Mouse (Mus musculus) hindbrain, embryonic 12.5 days (tissue): Measurements from ENCODE around the gene Mast3. TPM values are rescaled to one million over a fixed set of nuclear protein-coding genes. Genes with fewer than 3 reads are reported as not detected.
A peak's percentile ranks its signal among the peaks of the same experiment; 100 is the strongest.

ENCODE experiments used
- ATAC-seq: fragments of 200-750 bp; cut with Nextera tagmentation; 2 replicates; pipeline ENCODE4 v1.8.0; 2017; ENCODE audit warnings: moderate TSS enrichment; ENCODE audit not compliant: low FRiP score
- H3K27ac ChIP-seq: fragments of 300-500 bp; sonication (generic); 2 replicates; pipeline ENCODE4 v1.5.1; 2016; ENCODE audit warnings: mild to moderate bottlenecking
- H3K27me3 ChIP-seq: fragments of 300-500 bp; sonication (generic); 2 replicates; pipeline ENCODE4 v1.6.1; 2016; ENCODE audit warnings: mild to moderate bottlenecking
- H3K36me3 ChIP-seq: fragments of 300-500 bp; sonication (generic); 2 replicates; pipeline ENCODE4 v1.6.1; 2016; ENCODE audit warnings: mild to moderate bottlenecking
- H3K4me1 ChIP-seq: fragments of 300-500 bp; sonication (generic); 2 replicates; pipeline ENCODE4 v1.6.1; 2016
- H3K4me2 ChIP-seq: fragments of 300-500 bp; sonication (generic); replicated peaks from 2 replicates; pipeline ENCODE4 v1.6.1; 2016; ENCODE audit warnings: mild to moderate bottlenecking
- H3K4me3 ChIP-seq: fragments of 300-500 bp; sonication (generic); 2 replicates; pipeline ENCODE4 v1.5.1; 2016; ENCODE audit warnings: mild to moderate bottlenecking
- H3K9ac ChIP-seq: fragments of 300-500 bp; sonication (generic); 2 replicates; pipeline ENCODE4 v1.6.1; 2016; ENCODE audit warnings: mild to moderate bottlenecking, moderate library complexity
- H3K9me3 ChIP-seq: fragments of 300-500 bp; sonication (generic); replicated peaks from 2 replicates; pipeline ENCODE4 v1.6.1; 2016; ENCODE audit warnings: mild to moderate bottlenecking
- WGBS: fragments of 180-500 bp; shearing (Covaris S2); methylation state at CpG from one replicate; pipeline ENCODE4 v1.1.7; 2016; 5-methylcytosine and 5-hydroxymethylcytosine counted together
- polyA plus RNA-seq: library from polyadenylated mRNA; unstranded; fragments of >200 nt; fragmentation: Nextera tagmentation; extraction: Ambion mirVana; gene quantifications from 2 replicates; pipeline ENCODE4 v1.2.1, GENCODE M21; 2016

Gene Mast3
- polyA plus RNA-seq, 1 experiment from 2014 or later = 17.7 TPM

DNA sequence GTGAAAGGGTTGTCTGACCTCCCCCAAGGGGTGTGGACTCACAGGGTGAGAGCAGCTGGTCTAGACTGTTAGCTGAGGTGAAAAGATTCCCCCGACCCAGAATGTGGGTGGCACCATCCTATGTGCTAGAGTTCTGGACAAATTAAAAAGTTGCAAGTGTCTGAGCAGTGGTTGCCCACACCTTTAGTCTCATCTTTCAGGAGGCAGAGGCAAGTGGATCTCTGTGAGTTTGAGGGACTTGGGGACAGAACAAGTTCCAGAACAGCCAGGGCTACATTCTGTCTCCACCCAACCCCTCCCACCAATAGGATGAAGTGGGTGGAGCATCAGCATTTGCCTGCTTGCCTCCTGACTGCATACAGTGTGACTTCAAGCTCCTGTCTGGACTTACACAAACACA lies 42.7 kb downstream of the Mast3 start:
- Histone ChIP-seq H3K4me1 (peaks cover 51% of the 10 kb centered on the region), H3K9me3 (no peaks in the 10 kb centered on the region), H3K4me2 (no peak overlapping the region), H3K27me3 (peaks cover 17% of the 10 kb centered on the region; the same call in 1 of the 2 replicates), H3K4me3 (no peak overlapping the region), H3K36me3 (peaks cover 17% of the 10 kb centered on the region), H3K9ac (no peak overlapping the region), H3K27ac (no peak overlapping the region)
- WGBS = 83% methylated on average over 1 of the region's 1 CpGs
- no peak for ATAC-seq

DNA sequence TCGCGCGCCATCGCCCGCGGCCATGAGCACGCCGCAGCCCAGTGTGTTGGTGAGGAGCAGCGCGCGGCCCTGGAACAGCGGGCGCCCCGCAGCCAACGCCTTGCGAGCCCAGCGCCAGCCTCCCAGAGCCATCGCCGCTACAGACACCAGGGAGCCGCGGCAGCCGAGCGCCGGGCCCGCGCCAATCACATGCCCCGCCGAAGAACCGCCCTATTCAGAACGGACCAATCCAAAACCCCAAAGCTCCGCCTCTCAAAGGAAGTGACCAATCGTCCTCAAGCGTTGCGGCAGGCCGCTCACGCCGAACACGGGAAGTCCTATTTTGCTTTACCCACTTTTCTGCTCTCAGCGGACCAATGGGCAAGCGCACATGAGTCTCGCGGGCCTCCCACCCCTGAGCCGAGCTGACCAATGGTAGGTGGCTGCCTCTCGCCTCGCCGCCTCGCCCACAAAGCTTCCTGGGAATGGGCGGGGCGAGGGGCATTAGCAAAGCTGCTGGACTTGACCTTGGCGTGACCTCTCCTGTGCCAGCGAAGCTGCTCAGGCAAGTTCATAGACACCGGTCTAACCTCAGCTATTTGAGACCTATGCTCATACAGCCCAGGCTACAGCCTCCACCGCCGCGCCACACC lies 44.0 kb downstream of the Mast3 start, which contains the start of gene Mpv17l2:
Mpv17l2 (minus strand) TSS at position 172 of the 632 bp plus-strand sequence.
- Histone ChIP-seq H3K9me3 (no peaks in the 10 kb centered on the region), H3K27me3 (0 out of 2 replicates have a peak, but pooled peaks cover 8% of the 10 kb centered on the region), H3K36me3 (peaks cover 27% of the 10 kb centered on the region), H3K4me1 (peaks cover 45% of the 10 kb centered on the region), H3K4me2 (peak within 1 kb of the TSS; percentile 96), H3K4me3 (peak within 1 kb of the TSS; percentile 63), H3K27ac (peak within 1 kb of the TSS; percentile 82), H3K9ac (peak within 1 kb of the TSS; percentile 77)
- under 1% methylated on average over 54 of the region's 55 CpGs for WGBS
- peak; percentile 96 for ATAC-seq

DNA sequence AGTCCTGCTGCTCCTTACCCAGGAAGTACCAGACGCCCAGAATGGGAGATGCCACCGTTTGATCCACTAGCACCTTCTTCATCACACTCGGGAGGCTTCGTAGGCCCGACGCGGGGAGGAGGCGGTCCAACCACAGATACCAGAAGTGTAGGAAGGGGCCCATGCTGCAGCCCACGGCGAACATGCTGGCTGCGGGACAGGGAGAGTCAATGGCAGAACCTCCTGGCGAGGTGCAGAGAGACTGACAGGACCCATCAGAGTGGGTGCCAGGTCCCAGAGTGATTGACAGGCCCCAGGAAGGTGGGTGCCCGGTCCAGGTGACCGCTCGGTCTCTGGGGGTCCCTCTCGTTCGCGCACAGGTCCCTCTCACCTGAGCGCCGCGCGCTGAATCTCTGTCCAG lies 44.5 kb downstream of the Mast3 start:
- Histone ChIP-seq H3K27me3 (0 out of 2 replicates have a peak, but pooled peaks cover 5% of the 10 kb centered on the region), H3K9ac (peak overlapping the region; percentile 77), H3K9me3 (no peaks in the 10 kb centered on the region), H3K4me1 (peaks cover 45% of the 10 kb centered on the region), H3K27ac (peak overlapping the region; percentile 82), H3K4me3 (peak overlapping the region; percentile 63), H3K4me2 (peak overlapping the region; percentile 96), H3K36me3 (peaks cover 27% of the 10 kb centered on the region)
- 2% methylated on average over 21 of the region's 22 CpGs for WGBS
- ATAC-seq = peak; percentile 24

DNA sequence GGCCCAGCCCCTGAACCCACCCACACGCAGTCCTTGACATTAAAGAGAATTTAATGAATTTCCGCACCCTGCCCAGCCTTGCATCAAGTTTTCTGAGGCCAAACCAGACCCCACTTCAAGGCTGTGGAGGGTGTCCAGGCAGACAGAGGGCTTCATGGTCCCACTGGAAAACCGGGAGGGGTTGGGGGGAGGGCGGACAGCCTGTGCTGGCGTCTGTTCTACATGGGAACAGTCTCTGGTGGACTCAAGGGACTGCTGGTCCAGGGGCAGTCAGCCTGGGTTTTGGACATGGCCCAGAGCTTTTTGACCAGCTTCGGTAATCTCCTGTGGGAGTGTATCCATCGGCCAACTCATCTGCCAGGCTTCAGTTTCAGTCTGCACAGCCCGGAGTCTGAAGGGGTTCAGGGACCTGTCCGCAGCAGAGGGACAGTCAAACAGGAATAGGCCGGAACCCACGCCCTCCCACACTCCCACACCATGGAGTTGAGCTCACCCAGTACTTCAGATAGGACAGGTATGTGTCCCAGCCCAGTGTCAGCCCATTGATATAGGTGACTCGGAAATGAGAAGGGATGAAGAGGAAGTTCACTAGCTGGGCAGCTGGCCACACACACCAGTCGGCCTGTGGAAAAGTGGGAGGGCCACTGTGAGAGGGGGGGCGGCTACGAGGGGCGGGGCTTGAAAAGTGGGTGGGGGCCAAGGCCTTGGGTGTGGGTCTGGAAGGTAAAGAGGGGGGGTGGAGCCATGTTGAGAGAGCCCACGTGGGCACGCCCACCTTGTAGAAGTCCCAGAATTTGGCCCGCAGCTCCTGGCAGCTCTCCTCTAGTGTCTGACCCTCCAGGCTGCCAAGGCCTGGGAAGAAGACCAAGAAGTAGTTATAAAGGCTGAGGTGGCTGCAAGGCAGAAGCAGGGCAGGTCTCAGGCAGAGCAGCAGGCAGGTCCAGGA lies 46.0 kb downstream of the Mast3 start:
- no peak overlapping the region for H3K4me2 ChIP-seq
- H3K9ac ChIP-seq = 0 out of 2 replicates have a peak overlapping the region, but pooled peaks have one; percentile 18
- H3K4me1 ChIP-seq = peaks cover 51% of the 10 kb centered on the region
- no peaks in the 10 kb centered on the region for H3K27me3 ChIP-seq
- peak overlapping the region; percentile 23; the same call in 1 of the 2 replicates for H3K27ac ChIP-seq
- ATAC-seq = no peak
- no peak overlapping the region for H3K4me3 ChIP-seq
- H3K9me3 ChIP-seq = no peaks in the 10 kb centered on the region
- WGBS = 71% methylated on average over 19 of the region's 19 CpGs
- peaks cover 27% of the 10 kb centered on the region for H3K36me3 ChIP-seq

DNA sequence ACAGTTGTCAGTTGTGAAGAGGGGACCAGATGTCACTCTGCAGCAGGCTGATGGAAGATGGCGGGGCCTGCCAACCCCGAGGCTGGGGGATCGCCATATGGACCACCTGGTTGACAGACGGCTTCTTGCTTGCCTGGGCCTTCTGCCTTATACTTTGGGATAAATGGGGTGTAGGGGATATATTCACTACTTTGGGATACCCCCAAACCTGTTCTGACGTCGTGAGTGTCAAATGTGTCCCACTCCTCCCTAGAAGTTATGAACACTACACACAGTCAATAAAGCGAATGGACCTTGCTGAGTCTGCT lies 46.6 kb downstream of the Mast3 start:
- H3K4me2 ChIP-seq = no peak overlapping the region

DNA sequence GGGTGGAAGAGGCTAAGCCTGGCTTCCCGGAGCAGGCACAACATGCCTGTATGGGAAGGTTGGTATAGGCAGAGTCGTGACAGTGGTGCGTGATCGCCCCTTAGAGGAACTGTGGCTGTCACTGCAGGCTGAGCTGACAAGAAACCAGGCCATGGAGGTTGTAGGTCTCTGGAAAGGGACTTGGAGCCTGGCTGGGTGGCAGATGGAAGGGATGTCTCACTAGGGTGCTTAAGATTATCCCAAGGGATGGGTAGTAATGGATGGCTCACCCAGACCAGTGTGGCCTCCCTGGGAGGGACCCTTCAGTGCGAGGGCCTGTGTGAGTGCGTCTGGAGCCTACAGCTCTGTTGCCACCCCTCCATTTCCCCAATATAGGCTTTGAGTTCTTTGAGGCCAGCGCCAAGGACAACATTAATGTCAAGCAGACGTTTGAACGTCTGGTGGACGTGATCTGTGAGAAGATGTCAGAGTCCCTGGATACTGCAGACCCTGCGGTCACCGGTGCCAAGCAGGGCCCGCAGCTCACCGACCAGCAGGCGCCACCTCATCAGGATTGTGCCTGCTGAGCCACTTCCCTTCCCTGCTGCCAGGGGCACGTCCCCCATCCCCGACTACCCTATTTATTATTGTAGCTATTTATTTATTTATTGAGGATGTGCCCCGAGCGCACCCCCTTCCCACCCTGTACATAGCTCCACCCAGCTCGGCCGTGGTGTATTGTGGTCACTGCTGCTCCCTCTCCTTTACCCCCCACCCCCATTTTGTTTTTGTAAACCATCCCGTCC lies 47.1 kb downstream of the Mast3 start:
- peaks cover 55% of the 10 kb centered on the region for H3K4me1 ChIP-seq
- H3K9ac ChIP-seq = 0 out of 2 replicates have a peak overlapping the region, but pooled peaks have one; percentile 38
- WGBS = 64% methylated on average over 22 of the region's 22 CpGs
- no peak overlapping the region for H3K4me3 ChIP-seq
- ATAC-seq = no peak
- H3K4me2 ChIP-seq = no peak overlapping the region
- peak overlapping the region; percentile 24; the same call in 1 of the 2 replicates for H3K27ac ChIP-seq
- H3K27me3 ChIP-seq = no peaks in the 10 kb centered on the region
- no peaks in the 10 kb centered on the region for H3K9me3 ChIP-seq
- peaks cover 24% of the 10 kb centered on the region for H3K36me3 ChIP-seq

More for the DNA sequence above, 46.6 kb downstream of the Mast3 start:
- Histone ChIP-seq H3K36me3 (peaks cover 24% of the 10 kb centered on the region), H3K9me3 (no peaks in the 10 kb centered on the region), H3K9ac (no peak overlapping the region), H3K4me1 (peaks cover 51% of the 10 kb centered on the region), H3K27me3 (no peaks in the 10 kb centered on the region), H3K4me3 (no peak overlapping the region), H3K27ac (peak overlapping the region; percentile 24; the same call in 1 of the 2 replicates)
- ATAC-seq = no peak
- 75% methylated on average over 7 of the region's 7 CpGs for WGBS

DNA sequence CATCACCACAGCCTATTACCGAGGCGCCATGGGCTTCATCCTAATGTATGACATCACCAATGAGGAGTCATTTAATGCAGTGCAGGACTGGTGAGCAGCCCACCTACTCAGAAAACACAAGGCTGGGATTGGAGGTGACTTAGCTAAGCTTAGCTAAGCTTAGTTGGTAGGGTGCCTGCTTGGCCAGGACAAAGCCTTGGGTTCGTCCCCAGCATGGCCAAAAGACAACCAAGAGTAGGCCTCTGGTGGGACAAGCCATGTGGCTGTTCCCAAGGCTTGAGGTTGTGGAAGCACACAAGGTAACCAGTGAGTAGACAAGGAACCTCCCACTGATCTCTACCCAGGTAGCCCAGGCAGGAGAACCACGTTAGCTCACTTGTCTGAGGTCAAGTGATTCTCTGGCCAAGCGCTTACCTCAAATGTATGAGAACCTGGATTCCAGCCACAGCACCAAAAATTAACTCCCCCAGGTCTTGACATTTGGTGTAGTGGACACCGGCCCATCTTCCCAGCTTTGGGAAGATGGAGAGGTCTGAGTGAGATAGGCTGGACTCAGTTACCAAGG lies 48.3 kb downstream of the Mast3 start:
- 89% methylated on average over 6 of the region's 6 CpGs for WGBS
- Histone ChIP-seq H3K4me3 (no peak overlapping the region), H3K4me2 (no peak overlapping the region), H3K9me3 (no peaks in the 10 kb centered on the region), H3K36me3 (peaks cover 24% of the 10 kb centered on the region), H3K4me1 (peaks cover 54% of the 10 kb centered on the region), H3K27ac (no peak overlapping the region), H3K9ac (0 out of 2 replicates have a peak overlapping the region, but pooled peaks have one; percentile 84), H3K27me3 (no peaks in the 10 kb centered on the region)
- no peak for ATAC-seq

DNA sequence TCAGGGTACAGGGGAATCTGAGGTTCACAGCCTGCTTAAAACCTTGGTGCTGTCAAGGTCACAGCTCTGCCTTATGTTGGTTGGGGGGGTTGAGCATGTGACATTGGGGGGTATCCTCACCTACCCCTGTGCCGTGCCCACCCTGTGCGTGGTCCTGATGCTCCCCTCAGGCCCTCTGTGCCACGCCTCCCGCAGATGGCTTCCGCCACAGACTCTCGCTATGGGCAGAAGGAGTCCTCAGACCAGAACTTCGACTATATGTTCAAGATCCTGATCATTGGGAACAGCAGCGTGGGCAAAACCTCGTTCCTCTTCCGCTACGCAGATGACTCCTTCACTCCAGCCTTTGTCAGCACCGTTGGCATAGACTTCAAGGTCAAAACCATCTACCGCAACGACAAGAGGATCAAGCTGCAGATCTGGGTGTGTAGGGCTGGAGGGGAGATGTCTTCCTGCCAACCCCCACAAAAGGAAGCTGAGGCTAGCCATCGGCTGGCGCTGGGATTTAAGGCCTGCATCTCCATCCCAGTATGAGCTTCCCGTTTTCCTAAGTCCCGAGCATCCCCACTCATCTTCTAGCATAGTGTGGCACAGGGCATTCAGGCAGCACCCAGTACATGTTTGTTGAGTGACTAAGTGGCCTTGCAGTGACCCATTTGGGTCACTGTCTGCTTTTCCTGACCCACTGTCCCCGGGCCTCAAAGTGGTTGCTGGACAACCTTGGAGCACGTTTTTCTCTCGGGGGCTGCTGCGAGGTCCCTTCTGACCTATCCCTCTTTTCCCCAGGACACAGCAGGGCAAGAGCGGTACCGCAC lies 49.0 kb downstream of the Mast3 start:
- Histone ChIP-seq H3K4me1 (peaks cover 50% of the 10 kb centered on the region), H3K27me3 (no peaks in the 10 kb centered on the region), H3K4me3 (peak overlapping the region; percentile 70), H3K36me3 (peaks cover 24% of the 10 kb centered on the region), H3K27ac (no peak overlapping the region), H3K9me3 (no peaks in the 10 kb centered on the region), H3K4me2 (peak overlapping the region; percentile 92), H3K9ac (peak overlapping the region; percentile 84)
- no peak for ATAC-seq
- WGBS = 83% methylated on average over 24 of the region's 24 CpGs

DNA sequence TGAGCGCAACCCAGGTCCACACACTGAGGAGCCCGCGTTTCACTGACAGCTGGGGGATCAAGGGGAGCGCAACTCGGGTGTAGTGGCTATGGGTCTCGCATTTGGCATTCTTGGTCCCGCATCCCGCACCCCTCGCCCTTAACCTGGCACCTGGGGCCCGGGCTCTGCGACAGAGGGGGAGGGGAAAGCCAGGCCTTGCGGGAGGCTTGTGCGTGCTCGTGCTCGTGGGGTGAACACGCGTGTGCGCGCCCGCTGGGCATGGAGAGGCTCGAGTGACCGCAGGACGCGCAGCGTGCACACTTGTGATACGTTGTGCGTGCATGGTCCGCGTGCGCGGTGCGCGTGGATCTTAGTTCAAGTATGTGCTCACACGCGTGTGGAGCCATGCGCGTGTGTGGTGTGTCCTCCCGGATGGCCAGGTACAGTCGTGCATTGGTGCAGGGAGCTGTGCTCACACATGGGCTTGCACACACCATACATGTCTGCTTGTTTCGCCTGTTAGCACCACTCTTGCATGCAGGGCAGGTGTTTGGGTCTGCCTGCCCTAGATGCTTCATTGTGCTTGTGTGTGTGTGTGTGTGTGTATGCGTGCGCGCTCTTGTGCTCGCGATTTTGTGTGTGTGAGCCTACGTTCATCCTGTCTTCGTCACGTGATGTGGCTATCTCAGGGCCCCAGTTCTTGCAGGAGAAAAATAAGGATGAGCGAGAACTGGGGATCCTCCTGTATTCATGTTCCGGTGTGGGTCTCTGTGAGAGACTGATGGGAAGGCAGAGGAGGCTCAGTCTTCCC lies 49.8 kb downstream of the Mast3 start:
- ATAC-seq = peak; percentile 64
- peak overlapping the region; percentile 84 for H3K9ac ChIP-seq
- H3K27me3 ChIP-seq = no peaks in the 10 kb centered on the region
- WGBS = 17% methylated on average over 50 of the region's 50 CpGs
- no peaks in the 10 kb centered on the region for H3K9me3 ChIP-seq
- peak overlapping the region; percentile 70 for H3K4me3 ChIP-seq
- peaks cover 46% of the 10 kb centered on the region for H3K4me1 ChIP-seq
- H3K4me2 ChIP-seq = peak overlapping the region; percentile 92
- peak overlapping the region; percentile 89 for H3K27ac ChIP-seq
- H3K36me3 ChIP-seq = peaks cover 24% of the 10 kb centered on the region

DNA sequence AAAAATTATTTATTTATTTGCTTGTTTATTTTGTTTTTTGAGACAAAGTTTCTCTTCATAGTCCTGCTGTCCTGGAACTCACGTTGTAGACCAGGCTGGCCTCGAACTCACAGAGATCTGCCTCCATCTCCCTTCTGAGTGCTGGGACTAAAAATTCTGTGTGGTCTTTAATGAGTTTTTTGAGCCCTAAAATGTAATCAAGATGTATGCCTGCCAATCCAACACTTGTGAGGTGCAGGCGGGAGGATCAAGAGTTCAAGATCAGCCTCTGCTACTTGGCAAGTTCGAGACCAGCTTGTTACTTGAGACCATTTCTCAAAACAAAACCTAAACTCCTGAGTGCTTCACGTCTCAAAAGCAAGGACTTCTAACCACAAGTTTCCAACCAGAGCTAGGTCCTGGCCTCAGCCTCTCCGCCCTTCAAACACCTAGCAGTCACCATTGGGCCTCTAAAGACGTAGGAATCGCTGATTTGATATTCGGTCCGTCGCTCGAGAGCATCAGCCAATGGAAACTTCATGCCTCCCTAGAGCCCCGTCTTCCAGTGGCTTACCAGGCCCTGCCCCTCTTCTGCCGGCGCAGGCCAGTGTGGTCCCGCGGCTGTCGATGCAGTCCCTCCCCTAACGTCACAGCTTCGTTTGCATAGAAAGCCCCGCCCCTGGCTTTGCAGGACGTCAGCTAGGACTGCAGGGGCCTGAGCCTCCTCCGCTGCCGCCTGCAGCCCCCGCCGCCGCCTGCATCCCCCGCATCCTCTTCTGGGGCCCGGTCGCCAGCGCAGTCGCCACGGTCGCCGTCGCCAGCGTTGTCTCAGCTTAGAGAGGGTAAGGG lies 50.6 kb downstream of the Mast3 start, which contains the start of gene Rab3a:
Rab3a (plus strand) TSS at position 637 of the 828 bp plus-strand sequence.
- WGBS = 9% methylated on average over 36 of the region's 37 CpGs
- Histone ChIP-seq H3K9me3 (no peaks in the 10 kb centered on the region), H3K9ac (peak within 1 kb of the TSS; percentile 84), H3K36me3 (peaks cover 24% of the 10 kb centered on the region), H3K4me1 (peaks cover 38% of the 10 kb centered on the region), H3K27ac (peak within 1 kb of the TSS; percentile 89), H3K4me3 (peak within 1 kb of the TSS; percentile 70), H3K4me2 (peak within 1 kb of the TSS; percentile 92), H3K27me3 (no peaks in the 10 kb centered on the region; the same call in 1 of the 2 replicates)
- ATAC-seq = peak; percentile 96
